Mouse (Mus musculus): ENCODE data around the gene Nradd. TPM values are rescaled to one million over a fixed set of nuclear protein-coding genes. Genes with fewer than 3 reads are reported as not detected.

Nradd gene
- polyA plus RNA-seq (2012; ENCODE audit: low replicate concordance): 1.2 and 2.9 TPM in 2 replicates

DNA sequence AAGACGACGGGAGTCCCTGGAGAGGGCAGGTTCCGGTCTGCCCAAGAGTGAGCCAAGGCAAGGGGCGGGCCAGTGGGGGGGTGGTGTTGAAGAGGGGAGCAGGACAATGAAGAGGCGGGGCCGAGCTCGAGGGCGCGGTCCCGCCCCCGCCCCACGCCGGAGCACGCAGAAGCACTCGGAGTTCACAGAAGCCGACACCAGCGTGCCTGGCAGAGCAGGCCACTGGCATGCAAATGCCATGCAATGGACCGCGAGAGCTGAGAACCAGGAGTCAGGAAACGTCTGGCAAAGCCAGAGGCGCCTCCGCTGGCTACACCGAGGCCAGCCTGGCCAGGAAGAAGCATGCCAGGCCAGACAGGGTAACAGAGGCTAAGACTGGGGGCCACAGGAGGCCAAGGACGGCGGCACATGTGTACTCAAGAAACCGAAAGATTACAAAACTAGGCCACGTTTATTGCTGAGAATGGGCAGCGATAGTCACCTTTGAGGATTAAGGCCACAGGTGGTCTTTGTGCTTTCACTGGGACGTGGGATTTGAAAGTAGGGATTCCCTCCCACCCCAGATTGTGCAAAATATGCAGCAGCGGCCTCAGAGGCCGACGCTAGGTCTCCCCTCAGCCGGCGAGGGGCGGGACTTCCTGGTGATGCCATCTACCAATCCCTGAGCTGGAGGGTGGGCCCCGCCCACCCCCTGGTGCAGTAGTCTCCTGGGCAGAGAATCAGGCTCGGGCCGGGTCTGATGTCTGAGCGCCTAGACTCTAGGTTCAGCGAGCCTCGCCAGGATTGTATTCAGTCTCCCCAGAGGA is at the start of gene Nradd:
Gene Nradd (minus strand): TSS at position 92 of the 806 bp plus-strand sequence.

DNA sequence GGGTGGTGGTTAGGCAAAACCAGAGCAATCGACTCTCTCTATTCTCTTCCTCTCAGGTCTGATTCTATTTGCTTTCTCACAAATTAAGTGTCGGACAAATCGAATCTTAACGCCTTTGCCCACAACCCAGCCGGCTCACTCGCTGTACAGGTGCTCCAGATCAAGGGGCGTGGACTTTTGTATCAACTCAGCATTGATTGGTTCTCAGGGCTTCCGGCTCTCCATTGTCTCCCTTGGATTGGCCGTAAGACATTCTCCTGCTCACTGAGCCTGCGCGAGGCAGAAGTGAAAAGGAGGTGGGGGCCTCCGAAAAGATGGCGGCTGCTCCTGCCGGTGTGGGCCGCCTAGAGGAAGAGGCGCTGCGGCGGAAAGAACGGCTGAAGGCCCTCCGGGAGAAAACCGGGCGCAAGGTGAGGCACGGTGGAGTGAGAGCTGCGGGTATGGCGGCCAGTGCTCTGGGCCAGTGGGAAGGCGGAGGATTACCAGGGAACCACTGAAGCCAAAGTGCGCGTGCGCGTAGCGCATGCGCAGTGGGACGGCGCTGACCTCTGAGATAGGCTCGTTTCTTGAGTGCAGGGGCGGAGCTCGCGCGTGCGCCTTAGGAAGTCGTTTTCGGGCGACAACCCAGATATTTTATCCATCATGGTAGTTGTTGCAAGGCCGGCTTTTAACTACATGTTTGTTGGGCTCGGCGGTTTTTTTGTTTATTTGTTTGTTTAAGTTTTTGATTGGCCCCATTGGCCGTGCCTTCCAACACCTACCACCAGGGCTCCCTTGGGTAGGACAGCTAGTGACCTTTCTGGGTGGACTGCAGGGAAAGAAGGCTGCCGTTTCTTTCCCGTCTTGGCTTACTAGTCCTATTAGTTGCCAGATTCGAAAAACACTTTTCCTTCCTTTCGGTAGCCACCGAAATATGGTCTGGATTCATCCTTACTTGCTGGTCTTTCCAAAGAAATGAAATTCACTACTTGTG is 32.3 kb upstream of the Nradd start, which contains the start of gene Ccdc12:
Gene Ccdc12 (plus strand): TSS at position 255 of the 973 bp plus-strand sequence.

DNA sequence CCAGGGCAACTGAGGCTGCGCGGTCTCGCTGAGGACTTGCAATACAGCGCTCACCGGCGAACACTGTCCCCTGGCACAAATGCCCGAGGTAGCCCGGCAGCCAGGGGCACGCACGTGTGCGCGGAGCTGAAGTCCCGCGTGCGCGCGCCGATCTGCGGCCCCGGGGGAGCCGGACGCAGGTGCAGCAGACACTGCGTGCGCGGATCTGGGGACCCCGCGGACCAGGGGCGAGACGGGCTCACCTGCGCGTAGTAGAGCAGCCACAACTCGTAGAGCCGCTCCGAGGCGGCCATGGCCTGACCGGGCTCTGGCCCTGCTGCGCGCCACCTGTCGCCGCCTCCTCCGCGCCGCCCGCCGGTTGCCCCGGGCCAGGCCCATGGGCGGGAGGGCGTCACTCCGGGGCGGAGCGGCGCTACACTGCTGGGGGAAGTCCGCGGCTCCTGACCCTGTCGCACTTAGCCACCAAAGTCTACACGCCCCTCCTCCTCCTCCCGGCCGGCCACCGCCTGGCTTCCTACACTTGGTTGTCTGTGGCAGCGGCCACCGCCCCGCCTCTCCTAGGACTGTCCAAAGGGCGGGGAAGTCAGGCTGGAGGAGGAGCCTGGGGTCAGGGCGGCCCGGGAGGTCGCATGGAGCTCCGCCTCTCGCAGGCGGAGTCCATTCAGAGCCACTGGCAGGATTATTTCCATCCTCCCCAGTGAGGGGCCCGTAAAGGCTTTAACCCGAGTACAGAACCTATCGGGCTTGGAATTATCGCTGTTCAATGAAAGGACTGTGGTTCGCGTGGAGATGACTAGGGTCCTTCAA is 29.6 kb upstream of the Nradd start, which contains the start of gene Nbeal2:
Gene Nbeal2 (minus strand): TSS at position 507 of the 807 bp plus-strand sequence.

Other genes with a start within 250 kb of the Nradd start
- gene Ptpn23, start 216.2 kb downstream of the Nradd start, polyA plus RNA-seq (2012; ENCODE audit: low replicate concordance): 51.8 and 106 TPM in 2 replicates
- 8.2 and 8.4 TPM in 2 replicates for gene Ngp, start 204.7 kb downstream of the Nradd start, polyA plus RNA-seq (2012; ENCODE audit: low replicate concordance)
- 4.1 and 7.2 TPM in 2 replicates for gene Klhl18, start 147.8 kb downstream of the Nradd start, polyA plus RNA-seq (2012; ENCODE audit: low replicate concordance)
- gene Kif9, start 147.5 kb downstream of the Nradd start, polyA plus RNA-seq (2012; ENCODE audit: low replicate concordance): not detected in 2 replicates
- gene Setd2, start 91.9 kb downstream of the Nradd start, polyA plus RNA-seq (2012; ENCODE audit: low replicate concordance): 6.9 and 41.8 TPM in 2 replicates
- gene Nbeal2, start 29.7 kb upstream of the Nradd start, polyA plus RNA-seq (2012; ENCODE audit: low replicate concordance): 17.0 and 27.8 TPM in 2 replicates
- 52.5 and 111 TPM in 2 replicates for gene Ccdc12, start 32.1 kb upstream of the Nradd start, polyA plus RNA-seq (2012; ENCODE audit: low replicate concordance)
- not detected in 2 replicates for gene Myl3, start 117.4 kb upstream of the Nradd start, polyA plus RNA-seq (2012; ENCODE audit: low replicate concordance)
- 0.52 TPM in 1 of 2 replicates, not detected in the other for gene Pth1r, start 122.7 kb upstream of the Nradd start, polyA plus RNA-seq (2012; ENCODE audit: low replicate concordance)
- not detected in 2 replicates for gene Prss42, start 173.7 kb upstream of the Nradd start, polyA plus RNA-seq (2012; ENCODE audit: low replicate concordance)
- 0.10 TPM in 1 of 2 replicates, not detected in the other for gene Prss44, start 189.5 kb upstream of the Nradd start, polyA plus RNA-seq (2012; ENCODE audit: low replicate concordance)
- gene Prss43, start 202.2 kb upstream of the Nradd start, polyA plus RNA-seq (2012; ENCODE audit: low replicate concordance): not detected in 2 replicates
- gene Prss45, start 210.1 kb upstream of the Nradd start, polyA plus RNA-seq (2012; ENCODE audit: low replicate concordance): not detected in 2 replicates
- gene Prss46, start 220.1 kb upstream of the Nradd start, polyA plus RNA-seq (2012; ENCODE audit: low replicate concordance): not detected in 2 replicates
- 0.24 and 1.2 TPM in 2 replicates for gene Prss50, start 233.5 kb upstream of the Nradd start, polyA plus RNA-seq (2012; ENCODE audit: low replicate concordance)